Mouse (Mus musculus) kidney, postnatal 25 days (tissue): ENCODE results near the gene Olfr952.

Experiments used
- DNase-seq, 2 experiments: peaks; one replicate each; pipeline ENCODE4 v3.0.0; 2021; ENCODE audit warnings: mixed read lengths in 2 of 2

The Olfr952 gene

DNA sequence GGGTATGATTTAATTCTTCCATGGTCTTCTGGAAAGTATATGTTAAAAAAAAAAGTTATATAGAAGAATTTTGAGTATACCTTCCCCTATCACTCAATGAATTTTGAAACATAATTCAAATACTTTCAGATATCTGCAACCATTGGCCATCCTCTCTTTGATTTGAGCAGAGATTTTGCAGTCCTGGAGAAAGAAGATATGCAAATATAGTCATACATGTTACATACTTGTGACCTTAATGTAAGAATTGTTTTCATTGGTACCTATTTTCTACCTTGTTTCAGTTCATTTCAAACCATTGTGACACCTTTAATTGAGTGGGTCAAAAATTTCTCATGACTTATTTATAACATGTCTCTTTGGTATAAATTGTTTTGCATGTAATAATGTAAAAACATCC is at the start of gene Olfr952:
TSS of gene Olfr952 (minus strand) at position 101 of the 400 bp plus-strand sequence.
- DNase-seq = no peak

DNA sequence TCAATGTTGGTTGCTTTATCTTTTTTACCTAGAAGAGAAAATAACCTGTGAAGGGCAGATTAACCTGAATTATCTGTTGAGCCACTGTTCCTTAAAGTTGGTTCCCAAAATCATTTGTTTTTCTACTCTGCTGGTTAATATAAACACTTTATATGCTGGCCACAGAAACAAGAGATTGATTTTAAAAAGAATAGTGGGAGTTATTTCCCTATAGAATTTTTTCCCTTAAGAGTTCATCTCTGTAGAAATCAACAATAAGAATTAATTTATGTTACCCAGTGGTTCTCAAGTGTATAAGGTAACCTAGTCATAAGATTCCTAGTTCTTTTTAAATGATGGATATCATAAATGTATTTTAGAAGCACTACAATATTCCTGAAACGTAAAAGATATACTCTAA is 44.9 kb upstream of the Olfr952 start, which contains the start of gene Olfr955:
TSS of gene Olfr955 (minus strand) at position 101 of the 400 bp plus-strand sequence.
- no peak for DNase-seq

DNA sequence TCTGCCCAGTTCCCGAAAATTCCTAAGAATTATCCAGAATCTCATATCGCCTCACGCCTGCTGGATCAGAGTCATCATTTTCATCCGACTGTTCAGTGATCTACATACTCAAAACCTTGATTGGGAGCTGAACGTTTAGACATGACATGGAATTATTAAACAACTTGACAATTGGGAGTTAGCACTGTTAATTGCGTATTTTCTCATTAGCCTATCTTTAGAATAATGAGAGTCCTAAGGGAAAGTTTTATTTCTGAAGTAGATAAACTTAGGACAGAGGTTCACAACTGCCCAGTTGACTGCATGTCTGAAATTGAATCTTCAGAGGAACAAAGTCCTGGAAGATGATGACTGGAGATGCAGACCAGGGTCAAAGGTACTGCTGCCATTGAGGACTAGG is 29.5 kb upstream of the Olfr952 start, which contains the start of gene Olfr954:
TSS of gene Olfr954 (plus strand) at position 301 of the 400 bp plus-strand sequence.
- no peak for DNase-seq

DNA sequence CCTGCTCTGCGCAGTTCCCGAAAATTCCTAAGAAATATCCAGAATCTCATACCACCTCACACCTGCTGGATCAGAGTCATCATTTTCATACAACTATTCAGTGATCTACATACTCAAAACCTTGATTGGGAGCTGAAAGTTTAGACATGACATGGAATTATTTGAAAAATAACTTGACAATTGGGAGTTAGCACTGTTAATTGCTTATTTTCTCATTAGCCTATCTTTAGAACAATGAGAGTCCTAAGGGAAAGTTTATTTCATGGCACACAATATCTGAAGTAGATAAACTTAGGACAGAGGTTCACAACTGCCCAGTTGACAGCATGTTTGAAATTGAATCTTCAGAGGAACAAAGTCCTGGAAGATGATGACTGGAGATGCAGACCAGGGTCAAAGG is 39.8 kb downstream of the Olfr952 start, which contains the start of gene Olfr951:
TSS of gene Olfr951 (plus strand) at position 301 of the 400 bp plus-strand sequence.
- DNase-seq = no peak
